Mouse (Mus musculus) 3T3-L1 (cell line): ENCODE measurements at regions not wholly inside any gene's neighbourhood (a gene's known extent, or its start where the extent isn't known, plus 50 kb on each side); places are given as distances from the start of the nearest gene placed in this dataset.

ENCODE experiments used
- DNase-seq: peaks from one replicate; pipeline ENCODE4 v3.0.0-alpha.2; 2015; ENCODE audit warnings: low read depth, low spot score

DNA sequence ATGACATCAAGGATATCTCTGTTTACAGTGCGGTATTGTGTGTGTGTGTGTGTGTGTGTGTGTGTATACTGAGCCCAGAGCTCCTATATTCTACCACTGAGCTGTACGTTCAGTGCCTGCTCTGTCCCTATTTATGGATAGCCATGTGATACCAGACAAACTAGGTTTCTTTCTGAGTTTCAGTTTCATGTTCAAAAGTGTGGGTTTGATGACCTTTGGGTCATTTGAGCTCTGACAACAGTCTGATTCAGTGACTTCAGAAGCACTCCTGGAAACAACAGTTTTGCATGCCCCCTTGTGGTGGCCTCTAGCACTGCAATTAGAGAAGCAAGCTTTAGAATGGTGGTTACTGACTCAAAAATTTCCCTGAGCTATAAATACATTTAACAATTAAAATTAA is 50.9 kb upstream of the Tent2 start:
- DNase-seq: peak; percentile 90

DNA sequence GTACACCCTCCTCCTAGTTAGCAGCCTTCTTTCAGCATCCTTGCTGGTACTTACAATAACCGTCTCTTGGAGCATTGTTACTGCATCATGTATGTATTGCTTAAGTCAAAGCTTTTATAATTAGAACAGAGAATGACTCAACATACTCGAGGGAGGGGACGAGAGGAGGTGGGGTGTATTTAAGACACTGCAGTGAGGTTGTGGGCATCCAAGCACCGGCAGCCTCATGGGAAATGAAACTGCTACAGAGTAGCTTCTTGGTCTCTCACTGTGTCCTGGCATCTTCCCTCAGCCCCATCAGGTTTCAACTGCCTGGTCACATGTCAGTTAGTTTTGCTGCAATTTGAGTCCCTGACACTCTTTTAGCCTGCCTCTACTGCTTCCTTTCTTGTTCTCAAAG is 50.7 kb upstream of the Homer1 start:
- DNase-seq: no peak
